Mouse (Mus musculus): ENCODE results near the gene Slc20a1.

Slc20a1 gene

GRCm38 (mm10) chr2:129226296-129226851 lies 27.8 kb downstream of the Slc20a1 start:
- in situ Hi-C loops (cut with MboI, MseI), result no loop called here

DNA sequence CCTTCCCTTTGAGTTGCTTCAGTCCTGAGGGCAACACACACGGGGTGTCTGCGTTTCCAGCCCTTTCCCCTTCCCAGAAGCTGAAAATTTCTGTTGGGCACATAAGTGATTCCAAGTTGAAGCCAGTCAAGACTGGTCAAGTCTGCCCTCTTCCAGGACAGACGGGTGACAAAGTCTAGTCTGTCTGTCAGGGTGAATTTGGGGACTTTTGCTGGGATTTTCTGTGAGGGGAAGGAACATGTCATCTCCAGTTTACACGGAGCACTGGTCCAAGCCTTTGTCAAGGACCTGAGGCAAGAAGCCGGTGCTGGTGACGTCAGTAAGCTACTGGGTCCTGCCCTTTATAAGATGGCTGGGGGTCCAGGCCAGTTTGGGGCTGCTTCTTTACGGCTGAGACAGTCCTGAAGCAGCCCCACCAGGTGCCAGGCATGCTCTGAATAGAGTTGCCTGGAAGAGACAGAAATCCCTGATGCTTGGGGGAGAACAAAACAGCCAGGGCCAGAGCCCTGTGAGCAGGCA lies 28.5 kb downstream of the Slc20a1 start:
- in situ Hi-C loops (cut with MboI, MseI), result no loop called here

GRCm38 (mm10) chr2:129227709-129228108 lies 29.1 kb downstream of the Slc20a1 start:
- in situ Hi-C loops (cut with MboI, MseI), result no loop called here

DNA sequence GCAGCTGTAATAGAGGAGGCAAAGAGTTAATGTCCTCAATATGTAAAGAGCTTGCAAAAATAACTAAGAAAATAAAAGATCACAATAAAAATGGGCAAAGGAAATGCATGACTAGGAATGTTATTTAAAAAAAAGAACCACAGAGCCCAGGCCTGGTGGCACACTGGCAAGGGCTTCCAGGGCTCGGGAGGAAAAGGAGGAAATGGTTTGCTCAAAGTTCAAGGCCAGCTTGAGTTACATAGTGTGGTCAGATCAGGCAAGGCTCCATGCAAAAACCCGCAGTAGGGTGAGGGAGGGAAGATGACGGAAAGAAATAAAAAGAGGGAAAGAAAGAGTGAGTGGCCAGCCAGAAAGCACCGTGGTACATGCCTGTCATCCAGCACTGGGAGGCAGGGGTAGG lies 30.0 kb downstream of the Slc20a1 start:
- in situ Hi-C loops (cut with MboI, MseI), result no loop called here

- in situ Hi-C loops (cut with MboI, MseI), result no loop called here
These were observed 30.8 kb downstream of the Slc20a1 start for GRCm38 (mm10) chr2:129229316-129229715.

GRCm38 (mm10) chr2:129232023-129232422 lies 33.5 kb downstream of the Slc20a1 start:
- in situ Hi-C loops (cut with MboI, MseI), result no loop called here

DNA sequence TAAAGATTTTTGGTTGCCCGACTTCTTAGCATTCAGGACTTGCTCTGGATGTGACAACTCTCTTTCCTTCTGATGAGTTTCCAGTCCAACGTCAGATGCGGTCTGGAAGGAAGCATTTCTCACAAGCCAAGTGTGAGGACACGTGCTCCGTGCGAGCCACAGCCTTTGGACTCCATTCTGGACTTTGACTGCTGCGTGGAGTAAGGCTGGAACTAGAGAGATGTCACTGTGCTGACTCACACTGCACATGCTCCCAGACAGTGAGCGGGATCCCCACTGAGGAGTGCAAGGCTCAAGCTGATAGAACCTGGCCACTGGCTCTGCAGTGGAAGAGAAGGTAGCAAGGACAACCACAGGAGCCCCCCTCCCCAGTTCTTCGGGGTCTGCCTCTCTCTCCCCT lies 33.9 kb downstream of the Slc20a1 start:
- in situ Hi-C loops (cut with MboI, MseI), result no loop called here

DNA sequence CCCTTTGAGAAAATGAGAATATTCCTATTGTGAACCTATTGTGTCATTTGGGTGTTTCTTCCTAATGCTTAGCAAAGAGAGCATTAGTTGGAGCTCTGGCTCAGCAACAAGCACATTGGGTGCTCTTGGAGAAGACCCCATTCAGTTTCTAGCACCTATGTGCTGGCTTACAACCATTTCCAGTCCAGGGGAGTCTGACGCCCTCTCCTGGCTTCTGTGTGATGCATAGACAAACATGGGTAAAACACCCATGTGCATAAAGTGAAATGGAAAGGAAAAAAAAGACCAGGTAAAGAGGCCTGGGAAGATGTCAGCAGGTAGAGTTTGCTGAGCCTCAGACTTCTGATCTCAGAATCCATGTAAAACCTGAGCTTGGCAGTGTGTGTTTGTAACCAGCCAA lies 34.7 kb downstream of the Slc20a1 start:
- in situ Hi-C loops (cut with MboI, MseI), result no loop called here

DNA sequence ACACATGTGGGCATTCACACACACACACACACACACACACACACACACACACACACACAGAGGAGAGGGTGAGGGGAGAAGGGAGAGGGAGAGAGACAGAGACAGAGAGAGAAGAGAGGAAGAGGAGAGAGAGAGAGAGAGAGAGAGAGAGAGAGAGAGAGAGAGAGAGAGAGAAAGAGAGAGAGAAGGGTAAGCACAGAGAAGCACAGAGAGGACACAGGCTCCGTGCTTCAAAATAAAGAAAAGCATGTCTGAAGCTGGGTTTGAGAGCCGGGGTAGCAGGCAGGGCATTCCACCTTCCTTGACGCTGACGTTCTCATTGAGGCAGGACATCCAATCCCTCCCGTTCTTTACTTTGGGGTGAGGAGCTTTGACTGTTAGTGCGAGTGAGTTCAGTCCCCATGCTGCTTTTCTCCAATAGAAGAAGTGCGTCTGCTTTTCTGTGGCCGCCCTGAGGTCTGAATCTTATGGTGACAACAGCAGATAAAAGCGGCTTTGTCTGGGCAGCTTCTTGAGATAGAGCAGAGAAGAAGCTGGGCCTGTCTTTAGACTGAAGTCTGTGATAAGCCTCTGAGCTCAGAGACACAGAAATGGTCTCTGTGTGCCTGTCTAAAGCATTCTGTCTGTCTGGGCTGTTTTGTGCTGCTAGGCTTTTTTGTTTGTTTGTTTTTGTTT lies 35.4 kb downstream of the Slc20a1 start:
- in situ Hi-C loops (cut with MboI, MseI), result no loop called here

- in situ Hi-C loops (cut with MboI, MseI), result no loop called here
These were observed 36.2 kb downstream of the Slc20a1 start for GRCm38 (mm10) chr2:129234731-129235130.

DNA sequence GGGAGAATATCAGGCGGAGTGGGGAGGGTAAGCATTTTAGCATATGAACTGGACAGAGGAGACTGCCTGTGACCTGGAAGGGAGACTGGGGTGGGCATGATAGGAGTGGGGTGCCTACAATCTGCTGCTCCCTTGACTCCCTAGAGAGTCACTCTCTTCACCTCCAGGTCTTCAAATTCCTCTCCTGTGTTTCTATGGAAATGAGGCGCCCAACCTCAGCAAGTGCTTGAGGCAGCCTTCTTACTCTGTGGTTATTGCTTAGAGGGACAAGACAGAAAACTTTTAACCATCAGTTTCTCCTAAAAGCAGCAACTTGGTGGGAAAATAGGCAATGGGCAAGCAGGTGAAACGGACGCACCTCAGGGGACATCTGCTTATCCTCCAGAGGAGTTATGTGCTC lies 38.0 kb downstream of the Slc20a1 start:
- in situ Hi-C loops (cut with MboI, MseI), result no loop called here

GRCm38 (mm10) chr2:129240726-129241432 lies 42.3 kb downstream of the Slc20a1 start:
- in situ Hi-C loops (cut with MboI, MseI), result no loop called here

DNA sequence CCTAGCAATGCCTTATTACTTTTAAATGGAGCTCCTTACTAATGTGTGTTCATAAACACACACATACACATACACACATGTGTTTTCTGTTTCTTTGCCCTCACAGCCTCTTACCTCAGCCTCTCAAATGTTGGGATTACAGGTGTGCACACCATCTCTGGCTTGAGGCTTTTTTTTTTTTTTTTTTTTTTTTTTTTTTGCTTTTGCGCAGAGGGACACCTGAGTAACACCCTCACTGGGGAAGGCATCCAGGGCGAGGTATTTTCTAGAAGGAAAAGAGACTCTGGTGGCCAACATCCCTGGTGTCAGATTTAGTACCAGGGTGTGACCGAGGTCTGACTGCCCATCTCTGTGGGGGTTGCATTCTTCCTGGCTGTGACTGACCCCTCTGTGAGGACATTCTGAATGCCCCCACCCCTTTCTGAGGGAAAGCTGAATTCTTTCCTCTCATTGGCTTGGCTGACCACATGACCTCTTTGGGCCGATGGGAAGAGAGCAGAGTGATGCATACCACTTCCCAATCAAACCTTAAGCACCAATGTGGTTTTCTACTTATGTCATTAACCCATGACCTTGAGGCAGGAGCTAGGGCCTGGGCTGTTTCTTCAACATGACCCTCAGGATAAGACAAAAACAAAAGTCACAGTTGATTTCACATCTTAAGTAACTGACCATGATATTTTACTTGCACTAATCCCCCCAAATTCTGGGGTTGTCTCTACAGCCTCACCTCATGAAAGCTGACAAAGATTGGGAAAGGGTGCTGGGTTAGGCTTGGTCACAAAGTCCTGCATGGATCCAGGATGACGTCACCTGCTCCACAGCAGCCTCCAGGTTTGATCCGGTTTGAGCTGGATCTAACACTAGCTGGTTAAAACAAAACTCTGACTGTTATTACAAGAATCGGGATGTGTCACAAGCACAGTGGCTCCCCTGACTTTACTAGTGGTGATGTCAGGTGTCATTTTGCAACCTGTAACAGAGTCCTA lies 43.6 kb downstream of the Slc20a1 start:
- in situ Hi-C loops (cut with MboI, MseI), result no loop called here

GRCm38 (mm10) chr2:129243005-129243404 lies 44.4 kb downstream of the Slc20a1 start:
- in situ Hi-C loops (cut with MboI, MseI), result no loop called here

GRCm38 (mm10) chr2:129243786-129244185 lies 45.2 kb downstream of the Slc20a1 start:
- in situ Hi-C loops (cut with MboI, MseI), result no loop called here

DNA sequence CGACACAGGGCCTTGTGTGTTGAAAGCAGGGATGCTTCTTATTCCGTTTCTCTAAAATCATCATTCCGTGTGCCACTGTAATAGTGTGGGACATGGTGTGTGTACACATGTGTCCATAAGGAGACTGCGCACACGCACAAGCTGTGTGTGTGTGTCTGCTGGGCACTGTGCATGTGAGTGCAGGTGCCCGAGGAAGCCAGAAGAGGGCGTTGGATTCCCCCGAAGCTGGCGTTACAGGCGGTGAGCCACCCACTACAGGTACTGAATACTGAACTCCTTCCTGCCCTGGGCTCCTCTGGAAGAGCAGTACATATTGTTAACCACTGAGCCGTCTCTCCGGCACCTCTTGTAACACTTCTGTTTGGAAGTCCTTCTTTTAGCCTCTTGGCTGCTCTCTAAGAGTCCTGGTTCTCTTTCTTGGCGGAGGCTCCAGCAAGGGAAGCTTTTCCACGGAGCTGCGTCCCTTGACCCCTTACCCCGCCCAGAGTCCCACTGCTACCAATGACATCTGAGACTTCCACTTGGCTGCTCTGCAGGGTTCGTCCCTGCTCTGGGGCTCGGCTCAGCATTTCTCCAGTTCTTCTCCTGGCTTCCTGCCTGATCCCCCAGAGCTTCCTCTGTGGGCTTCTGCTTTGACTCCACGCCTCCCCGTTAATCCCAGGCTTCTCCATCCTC lies 46.0 kb downstream of the Slc20a1 start:
- in situ Hi-C loops (cut with MboI, MseI), result no loop called here

GRCm38 (mm10) chr2:129245618-129246017 lies 47.1 kb downstream of the Slc20a1 start:
- in situ Hi-C loops (cut with MboI, MseI), result no loop called here

DNA sequence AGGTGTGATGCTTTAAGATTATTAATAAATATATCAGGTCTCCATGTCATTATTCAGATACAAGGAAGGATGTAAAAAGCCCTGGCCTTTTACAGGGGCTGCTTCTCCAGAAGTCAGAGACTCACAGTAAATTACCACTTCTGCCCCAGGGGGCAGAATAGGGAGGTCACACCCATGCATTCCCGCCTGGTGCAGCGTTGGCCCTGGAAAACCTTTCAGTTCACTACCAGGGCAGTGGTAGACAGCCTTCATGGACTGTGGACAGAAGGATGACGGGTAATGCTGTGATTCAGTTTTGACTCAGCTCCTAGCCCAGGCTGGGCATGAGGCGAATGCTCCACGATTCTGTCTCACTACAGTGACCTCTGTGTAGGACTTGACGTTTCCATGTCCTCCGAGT lies 47.9 kb downstream of the Slc20a1 start:
- in situ Hi-C loops (cut with MboI, MseI), result no loop called here

DNA sequence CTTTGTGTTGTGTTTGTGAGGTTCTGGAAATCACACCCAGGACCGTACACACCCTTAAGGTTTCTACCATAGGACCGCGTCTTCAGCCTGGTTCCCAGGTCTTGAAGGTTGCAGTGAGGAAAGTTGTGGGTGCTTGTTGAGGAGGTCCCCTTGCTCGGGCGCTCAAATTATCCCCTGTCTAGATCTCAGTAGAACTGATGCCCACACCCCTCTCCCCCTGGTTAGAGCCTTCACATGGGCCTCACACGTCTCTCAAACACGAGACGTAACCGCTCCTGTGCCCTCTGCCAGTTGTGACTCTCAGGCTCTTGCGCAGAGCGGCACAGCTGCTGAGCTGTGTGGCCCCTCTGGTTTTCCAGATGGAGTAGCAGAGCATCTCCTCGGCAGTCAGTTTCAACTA lies 48.4 kb downstream of the Slc20a1 start:
- in situ Hi-C loops (cut with MboI, MseI), result no loop called here

DNA sequence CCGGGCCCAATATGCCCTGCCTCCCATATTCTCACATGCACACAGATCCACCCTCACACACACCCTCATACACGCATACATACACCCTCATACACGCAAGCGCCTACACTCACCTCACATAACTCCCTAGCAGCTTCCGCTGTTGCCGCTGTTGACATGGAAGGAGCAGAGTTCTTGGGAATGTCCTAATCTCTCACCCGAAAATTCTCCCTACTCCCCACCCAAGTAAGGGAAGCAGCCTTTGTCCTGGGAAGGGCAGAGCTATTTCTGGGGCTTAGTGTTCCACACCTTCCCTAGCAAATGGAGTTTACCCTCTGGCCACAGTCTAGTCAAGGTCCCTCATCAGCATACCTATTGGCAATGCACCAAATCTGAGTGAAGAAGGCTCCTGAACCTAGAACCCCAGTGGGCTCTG lies 49.1 kb downstream of the Slc20a1 start:
- in situ Hi-C loops (cut with MboI, MseI), result no loop called here

GRCm38 (mm10) chr2:129249321-129249720 lies 50.8 kb downstream of the Slc20a1 start:
- in situ Hi-C loops (cut with MboI, MseI), result no loop called here

Data from T-helper 1 cell (primary cell).